Mouse (Mus musculus) brain, embryonic 14.5 days (tissue): ENCODE results near the gene Atxn3.

ENCODE experiments used
- CTCF ChIP-seq: fragments of 200-500 bp; IDR thresholded peaks from 2 replicates; pipeline ENCODE4 v1.5.1; 2012; ENCODE audit warnings: inconsistent platforms, mild to moderate bottlenecking, moderate library complexity, borderline replicate concordance; ENCODE audit not compliant: insufficient read depth, insufficient read length; ENCODE audit errors: extremely low read depth
- POLR2A ChIP-seq: fragments of 200-500 bp; IDR thresholded peaks from 2 replicates; pipeline ENCODE4 v1.6.1; 2012; ENCODE audit warnings: mild to moderate bottlenecking, inconsistent platforms, borderline replicate concordance; ENCODE audit not compliant: poor library complexity, insufficient read depth, insufficient read length, severe bottlenecking; ENCODE audit errors: extremely low read depth

DNA sequence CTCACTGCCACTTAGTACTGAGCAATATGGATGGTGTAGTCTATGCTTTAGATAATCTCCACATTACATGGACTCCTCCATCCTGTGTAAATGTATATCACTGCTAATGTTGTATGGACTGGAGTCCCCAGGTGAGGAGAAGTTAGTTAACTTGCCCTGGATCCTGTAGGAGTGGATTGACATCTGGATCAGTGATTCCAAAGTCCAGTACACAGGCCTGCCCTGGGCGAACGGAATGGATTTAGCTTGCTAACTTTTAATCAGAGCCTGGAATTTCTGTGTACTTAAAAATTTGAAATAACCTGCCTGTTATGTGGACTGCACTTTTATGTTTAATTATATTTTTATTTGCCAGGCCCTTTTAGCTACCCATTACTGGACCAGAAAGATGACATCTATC, 23.5 kb upstream of the Atxn3 start:
- TF ChIP-seq CTCF = no peak
- no peak for TF ChIP-seq POLR2A
